Mouse (Mus musculus) layer of hippocampus, adult 8-10 months (tissue): Measurements from ENCODE around the gene Irx6. TPM values are rescaled to one million over a fixed set of nuclear protein-coding genes. Genes with fewer than 3 reads are reported as not detected.

ENCODE experiments used
- DNase-seq, 2 experiments: peaks; one replicate each; pipeline ENCODE4 v3.0.0; 2022; ENCODE audit warnings: low spot score in 2 of 2
- total RNA-seq, 4 experiments: library from RNA; stranded (reverse); gene quantifications; 2 replicates each; pipeline ENCODE4 v1.2.4; 2022

Gene Irx6
- total RNA-seq, 4 experiments from 2014 or later = 0.20 to 0.43 (median 0.26) TPM

- DNase-seq = peak; percentile 46 to 67
Observed at GRCm38 (mm10) chr8:92721266-92721935, 47.3 kb downstream of the Irx6 start.

- no peak for DNase-seq
Observed at GRCm38 (mm10) chr8:92721936-92722321, 47.8 kb downstream of the Irx6 start.

DNA sequence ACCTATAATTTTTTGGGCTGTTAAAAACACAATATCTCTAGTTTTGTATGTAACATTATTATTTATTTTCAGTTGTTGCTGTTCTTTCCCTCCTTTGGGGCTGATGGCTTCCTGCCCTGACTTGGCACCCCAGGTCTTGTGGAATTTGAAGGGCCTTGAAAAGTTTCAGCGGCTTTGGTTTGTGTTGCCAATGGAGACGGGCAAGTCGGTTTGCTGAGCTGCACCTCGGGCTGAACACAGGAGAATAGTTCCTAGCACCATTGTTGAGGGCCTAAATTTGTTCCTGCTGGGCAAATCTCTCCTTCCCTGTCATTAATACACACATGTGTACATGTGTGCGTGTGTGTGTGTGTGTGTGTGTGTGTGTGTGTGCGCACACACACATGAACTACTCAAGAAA, 49.2 kb downstream of the Irx6 start:
- no peak for DNase-seq

DNA sequence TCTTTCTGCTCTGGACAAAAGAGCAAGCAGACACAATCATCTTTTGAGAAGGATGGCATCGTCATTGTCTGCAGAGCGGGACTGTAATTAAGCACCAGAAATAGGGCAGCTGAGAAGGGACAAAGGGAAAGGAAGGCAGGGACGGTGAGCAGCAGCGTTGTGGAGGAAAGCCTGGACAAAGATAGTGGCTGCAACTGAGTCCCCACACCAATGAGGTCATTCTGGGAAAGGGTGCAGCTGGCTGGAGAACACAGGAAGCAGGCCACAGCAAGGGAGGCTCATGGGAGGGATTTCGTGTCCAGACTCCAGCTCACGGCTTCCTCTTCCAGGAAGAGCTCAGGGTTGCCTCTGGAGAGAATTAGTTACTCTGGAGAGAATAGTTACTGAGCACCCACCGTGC, 49.9 kb downstream of the Irx6 start:
- no peak for DNase-seq

GRCm38 (mm10) chr8:92724359-92724758, 50.3 kb downstream of the Irx6 start:
- DNase-seq = no peak

Other genes with a start within 250 kb of the Irx6 start
- gene Mmp2, start 153.0 kb downstream of the Irx6 start, total RNA-seq = 1 to 10 TPM; 2.0 to 4.5 (median 2.4) TPM
- gene Lpcat2, start 181.1 kb downstream of the Irx6 start, total RNA-seq = 10 to 100 TPM in 3 of 4 experiments, 1 to 10 TPM in 1; 8.8 to 18.9 (median 13.6) TPM
- gene Capns2, start 227.1 kb downstream of the Irx6 start, total RNA-seq = 1 to 10 TPM; 1.1 to 1.8 (median 1.4) TPM